Mouse (Mus musculus) embryonic fibroblast, embryonic 13.5 days (primary cell): Measurements from ENCODE around the gene Smcr8. TPM values are rescaled to one million over a fixed set of nuclear protein-coding genes. Genes with fewer than 3 reads are reported as not detected.

ENCODE experiments used
- H3K27ac ChIP-seq: 2 replicates; pipeline ENCODE4 v1.5.1; 2012; ENCODE audit warnings: low read length, control low read depth, inconsistent platforms; ENCODE audit not compliant: insufficient read depth
- H3K4me1 ChIP-seq: 2 replicates; pipeline ENCODE4 v1.6.1; 2011; ENCODE audit warnings: low read length; ENCODE audit not compliant: control insufficient read depth, insufficient read depth
- H3K4me3 ChIP-seq: 2 replicates; pipeline ENCODE4 v1.5.1; 2011; ENCODE audit warnings: mild to moderate bottlenecking, control low read depth, low read length; ENCODE audit not compliant: insufficient read depth
- CTCF ChIP-seq: IDR thresholded peaks from 2 replicates; pipeline ENCODE4 v1.5.1; 2011; ENCODE audit warnings: mild to moderate bottlenecking, control low read depth, low read length, moderate library complexity, borderline replicate concordance; ENCODE audit not compliant: insufficient read depth
- POLR2A ChIP-seq: IDR thresholded peaks from 2 replicates; pipeline ENCODE4 v1.6.1; 2011; ENCODE audit warnings: low read depth, mild to moderate bottlenecking, control low read depth, low read length, moderate library complexity
- polyA plus RNA-seq: library from polyadenylated mRNA; stranded (reverse); fragments of >200 nt; gene quantifications from 2 replicates; pipeline ENCODE4 v1.2.4, GENCODE M21; 2011; ENCODE audit warnings: low read depth; ENCODE audit not compliant: missing spikeins, insufficient read length

The Smcr8 gene
- polyA plus RNA-seq, 1 experiment, result 21.4 TPM

- Histone ChIP-seq H3K4me1 (peaks cover 8% of the 10 kb centered on the region; the same call in 1 of the 2 replicates), H3K4me3 (peak overlapping the region; percentile 70), H3K27ac (peak overlapping the region; percentile 71)
- no peak for TF ChIP-seq POLR2A
- TF ChIP-seq CTCF, result no peak
Observed at GRCm38 (mm10) chr11:60776107-60776828, 1.1 kb upstream of the Smcr8 start.

GRCm38 (mm10) chr11:60777801-60778370 lies 562 bp downstream of the Smcr8 start:
- TF ChIP-seq POLR2A (no peak), CTCF (no peak)
- peak overlapping the region; percentile 70 for H3K4me3 ChIP-seq
- H3K4me1 ChIP-seq, result peaks cover 12% of the 10 kb centered on the region
- H3K27ac ChIP-seq, result peak overlapping the region; percentile 80

GRCm38 (mm10) chr11:60779673-60780189 lies 2.4 kb downstream of the Smcr8 start:
- peak overlapping the region; percentile 39 for H3K4me3 ChIP-seq
- peaks cover 12% of the 10 kb centered on the region for H3K4me1 ChIP-seq
- no peak overlapping the region for H3K27ac ChIP-seq
- TF ChIP-seq POLR2A (no peak), CTCF (no peak)

GRCm38 (mm10) chr11:60784179-60784922 lies 7.0 kb downstream of the Smcr8 start:
- H3K4me3 ChIP-seq, result no peak overlapping the region
- H3K4me1 ChIP-seq, result peaks cover 12% of the 10 kb centered on the region
- TF ChIP-seq POLR2A, result no peak
- H3K27ac ChIP-seq, result no peak overlapping the region

GRCm38 (mm10) chr11:60787595-60787994 lies 10.3 kb downstream of the Smcr8 start:
- Histone ChIP-seq H3K4me3 (no peak overlapping the region), H3K27ac (no peak overlapping the region), H3K4me1 (no peaks in the 10 kb centered on the region)
- no peak for TF ChIP-seq POLR2A
- no peak for TF ChIP-seq CTCF

- TF ChIP-seq CTCF, result no peak
- no peak for TF ChIP-seq POLR2A
- no peaks in the 10 kb centered on the region for H3K4me1 ChIP-seq
Observed at GRCm38 (mm10) chr11:60790472-60790871, 13.1 kb downstream of the Smcr8 start.

GRCm38 (mm10) chr11:60796342-60796741 lies 19.0 kb downstream of the Smcr8 start:
- Histone ChIP-seq H3K27ac (no peak overlapping the region), H3K4me1 (no peaks in the 10 kb centered on the region), H3K4me3 (no peak overlapping the region)
- no peak for TF ChIP-seq CTCF
- TF ChIP-seq POLR2A, result no peak

More at GRCm38 (mm10) chr11:60790472-60790871, 13.1 kb downstream of the Smcr8 start:
- no peak overlapping the region for H3K27ac ChIP-seq
- H3K4me3 ChIP-seq, result no peak overlapping the region

GRCm38 (mm10) chr11:60799977-60800376 lies 22.7 kb downstream of the Smcr8 start:
- Histone ChIP-seq H3K27ac (no peak overlapping the region), H3K4me3 (no peak overlapping the region), H3K4me1 (no peaks in the 10 kb centered on the region)
- TF ChIP-seq POLR2A (no peak), CTCF (no peak)

- Histone ChIP-seq H3K27ac (no peak overlapping the region), H3K4me3 (no peak overlapping the region), H3K4me1 (no peaks in the 10 kb centered on the region)
- TF ChIP-seq POLR2A, result no peak
- TF ChIP-seq CTCF, result no peak
Observed at GRCm38 (mm10) chr11:60800892-60801291, 23.6 kb downstream of the Smcr8 start.
